Mouse (Mus musculus): ENCODE results near the gene Vmn2r102. TPM values are rescaled to one million over a fixed set of nuclear protein-coding genes. Genes with fewer than 3 reads are reported as not detected.

Gene Vmn2r102
- under 1 TPM in 1 of 3 experiments, not detected in 2; 0.03 TPM for polyA plus RNA-seq (2017; shearing (Covaris generic))

GRCm38 (mm10) chr17:19660028-19660427 is at the start of gene Vmn2r102:
Vmn2r102 (plus strand) TSS chr17:19660328.
- ATAC-seq, result no peak

GRCm38 (mm10) chr17:19629328-19629727 is 30.8 kb upstream of the Vmn2r102 start:
- no peak for ATAC-seq

- peak; percentile 32 for ATAC-seq
Measured at GRCm38 (mm10) chr17:19658447-19658846, 1.7 kb upstream of the Vmn2r102 start.

- ATAC-seq, result peak; percentile 75
Measured at GRCm38 (mm10) chr17:19692062-19692461, 31.9 kb downstream of the Vmn2r102 start.

Other genes starting within 250 kb of the Vmn2r102 start
- gene Vmn2r100, start 155.6 kb upstream of the Vmn2r102 start, polyA plus RNA-seq (2017; shearing (Covaris generic)), result under 1 TPM in 2 of 3 experiments, not detected in 1; 0.13 to 0.62 TPM
- gene Vmn2r101, start 83.1 kb upstream of the Vmn2r102 start, polyA plus RNA-seq (2017; shearing (Covaris generic)), result not detected
- not detected for gene Vmn2r103, start 113.0 kb downstream of the Vmn2r102 start, polyA plus RNA-seq (2017; shearing (Covaris generic))